Mouse (Mus musculus): ENCODE measurements around the gene Gm6408. TPM values are rescaled to one million over a fixed set of nuclear protein-coding genes. Genes with fewer than 3 reads are reported as not detected.

Gene Gm6408
- total and polyA plus RNA-seq, 3 experiments: not detected

DNA sequence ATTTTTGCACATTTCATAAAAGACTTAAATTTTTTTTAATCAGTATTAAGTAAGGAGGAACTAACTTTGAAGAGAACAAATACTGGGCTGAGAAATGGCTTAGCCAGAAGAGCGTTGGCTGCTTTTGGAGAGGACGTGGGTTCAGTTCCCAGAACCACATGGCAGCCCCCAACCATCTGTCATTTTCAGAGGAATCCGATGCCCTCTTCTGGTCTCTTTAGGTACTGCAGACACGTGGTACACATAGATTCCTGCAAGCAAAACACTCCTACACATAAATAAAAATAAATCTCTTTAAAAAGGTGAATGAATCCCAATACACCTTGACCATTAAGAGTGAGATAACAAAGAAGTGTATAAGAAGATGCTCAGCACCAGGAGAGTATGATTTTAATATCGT is 41.5 kb upstream of the Gm6408 start:
- Histone ChIP-seq H3K79me2 (ENCODE audit: control insufficient read depth, insufficient read depth, low read length, poor library complexity) (no peaks in the 10 kb centered on the region), H3K9me3 (replicated peaks; ENCODE audit: insufficient read depth, low read length) (no peaks in the 10 kb centered on the region), H3K36me3 (ENCODE audit: control insufficient read depth in 1 of 2, insufficient read depth in 2 of 2, low read length in 2 of 2) (no peaks in the 10 kb centered on the region), H3K4me1 (ENCODE audit: control insufficient read depth in 1 of 2, insufficient read depth in 2 of 2, low read length in 2 of 2) (no peaks in the 10 kb centered on the region), H3K27ac (ENCODE audit: control insufficient read depth, low read depth, low read length) (no peak overlapping the region), H3K9ac (ENCODE audit: control insufficient read depth, low read depth, low read length, poor library complexity, severe bottlenecking) (no peak overlapping the region), H3K27me3 (ENCODE audit: control insufficient read depth in 1 of 2, insufficient read depth in 2 of 2, low read length in 2 of 2) (no peaks in the 10 kb centered on the region), H3K4me3 (ENCODE audit: control insufficient read depth in 1 of 2, insufficient read depth in 1 of 2, low read depth in 2 of 2, low read length in 2 of 2) (no peak overlapping the region)
- no peak for TF ChIP-seq ZNF384 (IDR thresholded peaks at IDR 0.05; ENCODE audit: low read depth, low read length)
- no peak for TF ChIP-seq MEF2A (IDR thresholded peaks at IDR 0.05; ENCODE audit: extremely low read depth, insufficient replicate concordance, low read depth, low read length, poor library complexity, severe bottlenecking)
- TF ChIP-seq MAZ (IDR thresholded peaks at IDR 0.05; ENCODE audit: low read depth, low read length): no peak
- no peak for TF ChIP-seq GABPA (IDR thresholded peaks at IDR 0.05; ENCODE audit: low read depth, low read length)
- TF ChIP-seq USF1 (IDR thresholded peaks at IDR 0.05; ENCODE audit: low read depth, low read length): 0 out of 2 replicates have a peak, but pooled peaks have one; percentile 8
- TF ChIP-seq MYB (IDR thresholded peaks at IDR 0.05; ENCODE audit: low read depth, low read length): no peak
- peak; percentile 28 for TF ChIP-seq SMC3 (IDR thresholded peaks at IDR 0.05; ENCODE audit: low read depth, low read length)
- no peak for TF ChIP-seq MYC (IDR thresholded peaks at IDR 0.05; ENCODE audit: low read depth, low read length)
- no peak for TF ChIP-seq POLR2A (IDR thresholded peaks at IDR 0.05; ENCODE audit: control insufficient read depth in 1 of 2, insufficient read depth in 1 of 2, low read depth in 1 of 2, low read length in 2 of 2, poor library complexity in 1 of 2)
- TF ChIP-seq POLR2AphosphoS2 (IDR thresholded peaks at IDR 0.05; ENCODE audit: low read length): no peak
- no peak for TF ChIP-seq MAX (IDR thresholded peaks at IDR 0.05; ENCODE audit: low read length)
- no peak for TF ChIP-seq RCOR1 (IDR thresholded peaks at IDR 0.05; ENCODE audit: low read depth, low read length)
- no peak for TF ChIP-seq ZC3H11A (IDR thresholded peaks at IDR 0.05; ENCODE audit: low read depth, low read length)
- TF ChIP-seq TAL1 (IDR thresholded peaks at IDR 0.05; ENCODE audit: low read length): no peak
- peak; percentile 10 to 38 (median 35); a peak in 4 of 6 replicates for TF ChIP-seq CTCF (IDR thresholded peaks at IDR 0.05 in 2 of 3, conservative IDR thresholded peaks at IDR 0.05 in 1 of 3; ENCODE audit: control insufficient read depth in 1 of 3, insufficient read depth in 1 of 3, low read depth in 2 of 3, low read length in 3 of 3, poor library complexity in 1 of 3, severe bottlenecking in 1 of 3)
- TF ChIP-seq USF2 (IDR thresholded peaks at IDR 0.05; ENCODE audit: borderline replicate concordance in 1 of 2, insufficient read depth in 1 of 2, low read depth in 1 of 2, low read length in 2 of 2): no peak
- TF ChIP-seq GATA1 (IDR thresholded peaks at IDR 0.05; ENCODE audit: low read depth, low read length): no peak
- TF ChIP-seq ELF1 (IDR thresholded peaks at IDR 0.05; ENCODE audit: low read depth, low read length): no peak
- no peak for TF ChIP-seq CHD1 (IDR thresholded peaks at IDR 0.05; ENCODE audit: low read depth, low read length)
- no peak for TF ChIP-seq ETS1 (IDR thresholded peaks at IDR 0.05; ENCODE audit: low read depth, low read length)
- TF ChIP-seq NELFE (IDR thresholded peaks at IDR 0.05; ENCODE audit: low read depth, low read length): no peak
- TF ChIP-seq KAT2A (conservative IDR thresholded peaks at IDR 0.05; ENCODE audit: low read depth, low read length): no peak
- no peak for TF ChIP-seq CHD2 (IDR thresholded peaks at IDR 0.05; ENCODE audit: low read length)
- no peak for TF ChIP-seq HCFC1 (IDR thresholded peaks at IDR 0.05; ENCODE audit: low read depth, low read length)
- peak; percentile 24 for DNase-seq (ENCODE audit: low read depth, low spot score)

Data from MEL (cell line).